Mouse (Mus musculus): ENCODE data around the gene Hnrnpab.

Hnrnpab gene

GRCm38 (mm10) chr11:51565062-51565461 lies 41.6 kb downstream of the Hnrnpab start:
- ATAC-seq (ENCODE audit: low TSS enrichment) = no peak

- ATAC-seq (ENCODE audit: low TSS enrichment) = no peak
These were observed 43.4 kb downstream of the Hnrnpab start for GRCm38 (mm10) chr11:51563276-51563675.

- no peak for ATAC-seq (ENCODE audit: low TSS enrichment)
These were observed 51.6 kb downstream of the Hnrnpab start for GRCm38 (mm10) chr11:51555066-51555465.

- no peak for ATAC-seq (ENCODE audit: low TSS enrichment)
These were observed 52.1 kb downstream of the Hnrnpab start for GRCm38 (mm10) chr11:51554590-51554989.

GRCm38 (mm10) chr11:51552091-51552490 lies 54.6 kb downstream of the Hnrnpab start:
- no peak for ATAC-seq (ENCODE audit: low TSS enrichment)

- ATAC-seq (ENCODE audit: low TSS enrichment) = no peak
These were observed 55.4 kb downstream of the Hnrnpab start for GRCm38 (mm10) chr11:51551253-51551652.
